Mouse (Mus musculus): ENCODE results near the gene Gpcpd1. TPM values are rescaled to one million over a fixed set of nuclear protein-coding genes. Genes with fewer than 3 reads are reported as not detected.
A peak's percentile ranks its signal among the peaks of the same experiment; 100 is the strongest.

Gene Gpcpd1
- polyA plus RNA-seq, 1 experiment from 2014 or later, result 29.7 TPM

DNA sequence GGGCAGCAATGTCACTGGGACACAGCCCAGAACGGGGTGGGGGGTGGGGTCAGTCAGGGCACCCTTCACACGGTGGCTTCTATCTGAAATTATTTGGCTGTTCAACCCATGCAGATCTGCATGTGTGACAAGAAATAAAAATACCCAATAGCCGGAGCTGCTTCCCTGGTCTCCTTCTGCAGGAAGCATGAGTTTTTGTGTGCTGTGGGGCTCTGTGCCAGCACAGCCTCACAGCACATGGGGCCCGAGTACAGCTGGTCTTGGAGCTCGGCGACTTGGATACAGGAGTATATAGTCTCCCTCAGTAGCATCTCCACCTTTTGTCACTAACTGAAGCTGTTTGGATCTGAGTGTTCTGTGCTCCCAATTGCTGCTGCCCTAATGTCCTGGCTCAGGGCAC lies 73.2 kb downstream of the Gpcpd1 start:
- Histone ChIP-seq H3K27ac (replicated peaks) (no peak overlapping the region), H3K27me3 (ENCODE audit: control insufficient read depth, insufficient read depth, low read length) (no peaks in the 10 kb centered on the region), H3K9me3 (ENCODE audit: control insufficient read depth, low read length) (no peaks in the 10 kb centered on the region), H3K9ac (ENCODE audit: low read length) (no peak overlapping the region), H3K4me1 (replicated peaks; ENCODE audit: control insufficient read depth, insufficient read depth) (no peaks in the 10 kb centered on the region), H3K36me3 (ENCODE audit: control insufficient read depth, insufficient read depth, low read length) (no peaks in the 10 kb centered on the region), H3K4me2 (replicated peaks; ENCODE audit: low read depth) (no peak overlapping the region), H3K4me3 (ENCODE audit: low read depth, low read length) (no peak overlapping the region)
- DNase-seq (ENCODE audit: low spot score), result no peak
- no peak for TF ChIP-seq EP300 (optimal IDR thresholded peaks at IDR 0.05)
- TF ChIP-seq CTCF (IDR thresholded peaks at IDR 0.05; ENCODE audit: low read depth), result no peak
- 30% methylated on average over 6 of the region's 6 CpGs for WGBS
- ATAC-seq (ENCODE audit: low FRiP score, low TSS enrichment), result no peak

DNA sequence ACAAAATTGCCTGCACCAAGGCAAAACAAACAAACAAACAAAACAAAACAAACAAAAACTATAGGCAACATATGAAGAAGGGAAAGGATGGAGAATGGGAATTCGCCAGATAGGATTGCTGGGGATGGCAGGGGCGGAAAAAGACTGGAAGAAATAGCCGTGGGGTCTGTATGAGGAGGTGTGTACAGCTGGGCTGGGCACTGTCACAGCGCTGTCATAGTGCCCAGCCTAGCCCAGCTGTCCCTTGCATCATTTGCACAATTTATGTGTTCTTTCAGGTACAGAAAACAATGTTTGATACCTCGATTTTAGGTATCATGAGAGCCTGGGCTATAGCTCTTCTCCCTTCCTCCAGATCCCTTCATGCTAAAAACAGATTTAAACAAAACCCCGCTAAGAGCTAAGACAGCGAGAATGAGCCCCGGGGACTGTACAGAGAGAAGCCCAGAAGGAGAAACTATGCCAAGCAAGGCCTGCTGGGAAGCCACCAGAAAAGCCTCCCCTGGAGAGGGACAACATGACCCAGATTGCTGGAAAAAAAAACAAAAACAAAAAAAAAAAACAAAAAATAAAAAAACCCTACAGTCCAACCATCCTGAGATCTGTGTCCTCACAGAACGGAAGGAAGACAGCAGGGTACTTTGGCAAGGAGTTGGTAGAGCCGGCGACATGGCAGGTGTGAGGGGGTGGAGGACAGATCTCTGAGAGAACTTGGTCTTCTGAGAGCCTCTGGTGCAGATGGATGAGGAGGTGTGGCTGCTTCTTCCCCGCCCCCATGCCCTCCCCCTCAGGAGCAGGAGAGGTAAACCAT lies 74.0 kb downstream of the Gpcpd1 start:
- no peaks in the 10 kb centered on the region for H3K27me3 ChIP-seq (ENCODE audit: control insufficient read depth, insufficient read depth, low read length)
- WGBS, result 60% methylated on average over 12 of the region's 12 CpGs
- no peaks in the 10 kb centered on the region for H3K36me3 ChIP-seq (ENCODE audit: control insufficient read depth, insufficient read depth, low read length)
- TF ChIP-seq CTCF (IDR thresholded peaks at IDR 0.05; ENCODE audit: low read depth) (no peak), EP300 (optimal IDR thresholded peaks at IDR 0.05) (no peak)
- no peaks in the 10 kb centered on the region for H3K4me1 ChIP-seq (replicated peaks; ENCODE audit: control insufficient read depth, insufficient read depth)
- H3K4me2 ChIP-seq (replicated peaks; ENCODE audit: low read depth), result no peak overlapping the region
- no peak overlapping the region for H3K27ac ChIP-seq (replicated peaks)
- H3K9me3 ChIP-seq (ENCODE audit: control insufficient read depth, low read length), result no peaks in the 10 kb centered on the region
- no peak overlapping the region for H3K4me3 ChIP-seq (ENCODE audit: low read depth, low read length)
- ATAC-seq (ENCODE audit: low FRiP score, low TSS enrichment) (no peak), DNase-seq (ENCODE audit: low spot score) (no peak)
- no peak overlapping the region for H3K9ac ChIP-seq (ENCODE audit: low read length)

DNA sequence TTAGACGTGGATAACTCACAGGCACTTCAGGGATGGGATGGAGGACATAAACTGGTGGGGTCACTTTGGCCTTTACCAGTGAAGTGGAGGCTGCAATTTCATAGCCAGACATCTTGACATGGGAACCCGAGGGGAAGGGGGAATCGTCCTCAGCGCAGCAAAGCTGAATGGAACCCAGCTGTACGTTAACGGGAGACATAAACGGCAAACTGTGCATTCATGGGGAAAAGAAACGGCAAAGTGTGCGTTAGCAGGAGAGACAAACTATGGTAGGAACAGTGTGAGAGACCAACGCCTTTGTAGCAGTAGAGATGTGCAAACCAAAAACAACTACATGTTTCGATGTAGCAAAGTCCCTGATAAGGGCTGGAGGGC lies 74.6 kb downstream of the Gpcpd1 start:
- ATAC-seq (ENCODE audit: low FRiP score, low TSS enrichment) (no peak), DNase-seq (ENCODE audit: low spot score) (no peak)
- H3K36me3 ChIP-seq (ENCODE audit: control insufficient read depth, insufficient read depth, low read length), result no peaks in the 10 kb centered on the region
- H3K4me2 ChIP-seq (replicated peaks; ENCODE audit: low read depth), result no peak overlapping the region
- no peak overlapping the region for H3K4me3 ChIP-seq (ENCODE audit: low read depth, low read length)
- no peaks in the 10 kb centered on the region for H3K27me3 ChIP-seq (ENCODE audit: control insufficient read depth, insufficient read depth, low read length)
- H3K4me1 ChIP-seq (replicated peaks; ENCODE audit: control insufficient read depth, insufficient read depth), result no peaks in the 10 kb centered on the region
- H3K9me3 ChIP-seq (ENCODE audit: control insufficient read depth, low read length), result no peaks in the 10 kb centered on the region
- WGBS, result 64% methylated on average over 11 of the region's 11 CpGs
- H3K27ac ChIP-seq (replicated peaks), result no peak overlapping the region
- TF ChIP-seq CTCF (IDR thresholded peaks at IDR 0.05; ENCODE audit: low read depth), result no peak
- no peak for TF ChIP-seq EP300 (optimal IDR thresholded peaks at IDR 0.05)
- no peak overlapping the region for H3K9ac ChIP-seq (ENCODE audit: low read length)

DNA sequence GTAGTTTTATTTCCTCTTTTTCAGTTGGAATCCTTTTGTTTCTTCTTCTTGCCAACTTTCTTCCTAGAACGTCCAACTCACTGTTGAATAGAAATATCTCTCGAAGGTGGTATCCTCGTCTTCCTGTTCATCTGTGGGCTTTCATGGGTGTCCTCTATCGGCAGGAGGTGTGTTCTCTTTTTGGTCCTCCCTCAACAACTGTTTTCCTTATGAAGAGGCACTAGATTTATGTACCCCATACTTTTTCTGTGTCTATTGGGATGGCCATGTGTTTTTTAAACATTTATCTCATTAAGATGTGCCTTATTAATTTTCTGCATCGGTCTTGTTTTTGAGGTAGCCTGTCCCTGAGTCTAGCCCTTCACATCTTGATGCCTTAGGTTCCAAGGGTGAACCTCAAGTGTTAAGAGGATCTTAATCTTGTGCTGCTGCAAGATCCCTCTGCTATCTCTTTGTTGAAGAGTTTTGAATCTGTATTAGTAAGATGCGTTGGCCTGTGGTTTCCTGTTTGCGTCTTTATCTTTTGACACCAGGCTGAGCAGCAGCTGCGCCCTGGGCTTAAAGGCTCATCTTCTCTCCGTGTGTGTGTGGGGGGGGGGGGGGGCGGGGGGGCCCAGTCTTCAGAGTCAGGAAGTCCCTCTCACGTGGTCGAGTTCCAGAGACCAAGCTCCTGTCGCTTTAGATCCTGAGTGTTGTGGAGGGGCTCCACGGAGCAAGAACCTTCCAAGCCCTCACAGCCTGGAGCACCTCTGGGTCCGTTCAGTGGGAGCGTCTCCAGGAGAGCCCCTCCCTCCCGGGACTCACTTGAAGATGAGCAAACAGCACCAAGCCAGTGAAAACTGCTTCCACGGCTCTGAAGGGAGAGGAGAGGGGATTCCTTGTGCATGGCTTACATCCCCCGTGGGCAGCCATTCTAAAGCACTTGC lies 75.2 kb downstream of the Gpcpd1 start:
- ATAC-seq (ENCODE audit: low FRiP score, low TSS enrichment) (no peak), DNase-seq (ENCODE audit: low spot score) (no peak)
- no peak overlapping the region for H3K9ac ChIP-seq (ENCODE audit: low read length)
- WGBS, result 32% methylated on average over 19 of the region's 19 CpGs
- no peaks in the 10 kb centered on the region for H3K4me1 ChIP-seq (replicated peaks; ENCODE audit: control insufficient read depth, insufficient read depth)
- 0 out of 2 replicates have a peak overlapping the region, but pooled peaks have one; percentile 14 for H3K4me2 ChIP-seq (replicated peaks; ENCODE audit: low read depth)
- no peak overlapping the region for H3K27ac ChIP-seq (replicated peaks)
- no peaks in the 10 kb centered on the region for H3K27me3 ChIP-seq (ENCODE audit: control insufficient read depth, insufficient read depth, low read length)
- no peak overlapping the region for H3K4me3 ChIP-seq (ENCODE audit: low read depth, low read length)
- no peaks in the 10 kb centered on the region for H3K9me3 ChIP-seq (ENCODE audit: control insufficient read depth, low read length)
- TF ChIP-seq CTCF (IDR thresholded peaks at IDR 0.05; ENCODE audit: low read depth) (no peak), EP300 (optimal IDR thresholded peaks at IDR 0.05) (no peak)
- H3K36me3 ChIP-seq (ENCODE audit: control insufficient read depth, insufficient read depth, low read length), result no peaks in the 10 kb centered on the region

DNA sequence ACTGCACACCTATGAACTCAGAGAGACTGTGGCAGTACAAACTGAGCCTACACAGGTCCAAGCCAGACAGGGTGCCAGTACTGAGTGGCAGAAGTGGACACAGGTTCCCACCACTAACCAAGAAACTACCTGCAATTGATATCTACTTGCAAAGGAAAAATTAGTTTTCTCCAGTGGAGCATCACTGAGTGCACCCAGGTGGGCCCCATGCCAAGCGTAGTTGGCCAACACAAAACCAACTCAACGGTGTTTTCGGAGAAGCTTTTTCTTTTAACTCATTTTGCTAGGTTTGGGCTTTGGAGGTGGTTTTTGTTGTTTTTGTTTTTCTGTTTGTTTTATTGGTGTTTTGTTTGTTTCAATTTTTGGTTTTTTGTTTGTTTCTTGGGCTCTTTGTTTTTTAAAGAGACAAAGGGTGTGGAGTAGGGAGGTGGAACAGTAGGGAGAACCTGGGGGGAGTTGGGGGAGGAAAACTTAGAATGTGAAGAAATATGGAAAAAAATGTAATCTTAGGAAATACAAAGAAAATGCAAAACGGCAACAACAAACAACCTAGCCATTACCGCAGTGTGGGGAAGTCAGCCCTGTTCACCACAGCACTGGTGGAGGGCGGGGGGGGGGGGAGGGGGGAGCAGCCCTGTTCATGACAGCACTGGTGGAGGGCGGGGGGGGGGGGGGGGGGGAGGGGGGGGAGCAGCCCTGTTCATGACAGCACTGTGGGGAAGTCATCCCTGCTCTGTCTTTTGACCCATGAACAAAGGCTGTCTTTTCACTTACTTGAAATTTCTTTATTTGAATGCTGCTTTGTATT lies 76.3 kb downstream of the Gpcpd1 start:
- no peak overlapping the region for H3K9ac ChIP-seq (ENCODE audit: low read length)
- H3K4me3 ChIP-seq (ENCODE audit: low read depth, low read length), result no peak overlapping the region
- H3K9me3 ChIP-seq (ENCODE audit: control insufficient read depth, low read length), result no peaks in the 10 kb centered on the region
- ATAC-seq (ENCODE audit: low FRiP score, low TSS enrichment), result no peak
- H3K27me3 ChIP-seq (ENCODE audit: control insufficient read depth, insufficient read depth, low read length), result no peaks in the 10 kb centered on the region
- no peaks in the 10 kb centered on the region for H3K4me1 ChIP-seq (replicated peaks; ENCODE audit: control insufficient read depth, insufficient read depth)
- H3K27ac ChIP-seq (replicated peaks), result no peak overlapping the region
- TF ChIP-seq EP300 (optimal IDR thresholded peaks at IDR 0.05) (no peak), CTCF (IDR thresholded peaks at IDR 0.05; ENCODE audit: low read depth) (no peak)
- no peak overlapping the region for H3K4me2 ChIP-seq (replicated peaks; ENCODE audit: low read depth)
- DNase-seq (ENCODE audit: low spot score), result no peak
- H3K36me3 ChIP-seq (ENCODE audit: control insufficient read depth, insufficient read depth, low read length), result no peaks in the 10 kb centered on the region
- 93% methylated on average over 5 of the region's 7 CpGs for WGBS
